Mouse (Mus musculus) forebrain, embryonic 13.5 days (tissue): ENCODE measurements around the gene Etv6. TPM values are rescaled to one million over a fixed set of nuclear protein-coding genes. Genes with fewer than 3 reads are reported as not detected.

Experiments
- ATAC-seq: fragments of 200-750 bp; cut with Nextera tagmentation; 2 replicates; pipeline ENCODE4 v1.8.0; 2017
- H3K27ac ChIP-seq: fragments of 300-500 bp; sonication (generic); 2 replicates; pipeline ENCODE4 v1.5.1; 2015; ENCODE audit warnings: inconsistent platforms, mild to moderate bottlenecking, moderate library complexity
- H3K27me3 ChIP-seq: fragments of 300-500 bp; sonication (generic); 2 replicates; pipeline ENCODE4 v1.6.1; 2015; ENCODE audit warnings: mild to moderate bottlenecking, inconsistent platforms
- H3K36me3 ChIP-seq: fragments of 300-500 bp; sonication (generic); 2 replicates; pipeline ENCODE4 v1.6.1; 2015; ENCODE audit warnings: mild to moderate bottlenecking, inconsistent platforms; ENCODE audit not compliant: poor library complexity, severe bottlenecking
- H3K4me1 ChIP-seq: fragments of 300-500 bp; sonication (generic); 2 replicates; pipeline ENCODE4 v1.6.1; 2015; ENCODE audit warnings: inconsistent platforms
- H3K4me2 ChIP-seq: fragments of 300-500 bp; sonication (generic); 2 replicates; pipeline ENCODE4 v1.6.1; 2015; ENCODE audit warnings: inconsistent platforms, mild to moderate bottlenecking, moderate library complexity
- H3K4me3 ChIP-seq: fragments of 300-500 bp; sonication (generic); 2 replicates; pipeline ENCODE4 v1.5.1; 2015; ENCODE audit warnings: mild to moderate bottlenecking, inconsistent platforms
- H3K9ac ChIP-seq: fragments of 300-500 bp; sonication (generic); 2 replicates; pipeline ENCODE4 v1.6.1; 2015; ENCODE audit warnings: mild to moderate bottlenecking, inconsistent platforms
- H3K9me3 ChIP-seq: fragments of 300-500 bp; sonication (generic); replicated peaks from 2 replicates; pipeline ENCODE4 v1.6.1; 2016; ENCODE audit warnings: inconsistent platforms
- WGBS: fragments of 180-500 bp; shearing (Covaris S2); methylation state at CpG from one replicate; pipeline ENCODE4 v1.1.7; 2015; 5-methylcytosine and 5-hydroxymethylcytosine counted together
- polyA plus RNA-seq: library from polyadenylated mRNA; unstranded; fragments of >200 nt; fragmentation: Nextera tagmentation; extraction: Ambion mirVana; gene quantifications from 2 replicates; pipeline ENCODE4 v1.2.1, GENCODE M21; 2015

Etv6 gene
- polyA plus RNA-seq, 1 experiment from 2014 or later: 7.2 TPM

DNA sequence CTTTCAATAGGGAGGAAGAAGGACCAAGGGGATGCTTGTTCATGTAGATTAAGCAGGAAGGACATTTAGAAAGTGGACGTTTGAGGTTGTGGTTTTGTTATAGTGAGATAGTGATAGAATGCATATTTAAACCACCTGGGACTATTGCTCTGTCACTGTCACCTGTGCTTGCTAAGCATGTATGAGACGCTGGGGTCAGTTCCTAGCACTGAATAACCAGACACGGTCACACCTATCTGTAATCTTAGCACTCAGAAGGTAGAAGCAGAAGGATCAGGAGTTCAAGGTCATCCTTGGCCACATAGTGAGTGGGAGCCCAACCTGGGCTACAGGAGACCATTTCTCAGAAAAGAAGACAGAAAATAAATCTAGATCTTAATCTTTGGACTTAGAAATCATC lies 100.8 kb downstream of the Etv6 start:
- Histone ChIP-seq H3K9ac (no peak overlapping the region), H3K4me3 (no peak overlapping the region), H3K27me3 (no peaks in the 10 kb centered on the region), H3K36me3 (peaks cover 4% of the 10 kb centered on the region; the same call in 1 of the 2 replicates), H3K9me3 (no peaks in the 10 kb centered on the region), H3K4me1 (no peaks in the 10 kb centered on the region), H3K27ac (no peak overlapping the region), H3K4me2 (no peak overlapping the region)
- WGBS: 90% methylated on average over 3 of the region's 3 CpGs
- no peak for ATAC-seq

DNA sequence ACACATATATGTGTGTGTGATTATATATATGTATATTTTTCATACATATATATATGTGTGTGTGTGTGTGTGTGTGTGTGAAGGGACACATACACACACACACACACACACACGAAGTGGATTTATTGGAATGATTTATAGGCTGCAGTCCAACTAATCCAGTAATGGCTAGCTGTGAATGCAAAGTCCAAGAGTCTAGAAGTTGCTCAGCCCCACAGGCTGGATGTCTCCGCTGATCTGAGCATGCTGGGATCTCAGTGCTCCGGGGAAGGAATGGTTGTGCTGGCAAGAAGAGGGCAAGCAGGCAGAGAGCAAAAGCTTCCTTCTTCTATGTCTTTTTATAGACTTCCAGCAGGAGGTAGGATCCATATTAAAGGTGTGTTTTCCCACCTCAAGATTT lies 103.9 kb downstream of the Etv6 start:
- Histone ChIP-seq H3K9me3 (no peaks in the 10 kb centered on the region), H3K4me1 (peaks cover 10% of the 10 kb centered on the region; the same call in 1 of the 2 replicates), H3K27ac (no peak overlapping the region), H3K27me3 (no peaks in the 10 kb centered on the region), H3K4me2 (no peak overlapping the region), H3K9ac (no peak overlapping the region), H3K36me3 (peaks cover 4% of the 10 kb centered on the region; the same call in 1 of the 2 replicates), H3K4me3 (no peak overlapping the region)
- no peak for ATAC-seq
- 92% methylated on average over 3 of the region's 3 CpGs for WGBS

DNA sequence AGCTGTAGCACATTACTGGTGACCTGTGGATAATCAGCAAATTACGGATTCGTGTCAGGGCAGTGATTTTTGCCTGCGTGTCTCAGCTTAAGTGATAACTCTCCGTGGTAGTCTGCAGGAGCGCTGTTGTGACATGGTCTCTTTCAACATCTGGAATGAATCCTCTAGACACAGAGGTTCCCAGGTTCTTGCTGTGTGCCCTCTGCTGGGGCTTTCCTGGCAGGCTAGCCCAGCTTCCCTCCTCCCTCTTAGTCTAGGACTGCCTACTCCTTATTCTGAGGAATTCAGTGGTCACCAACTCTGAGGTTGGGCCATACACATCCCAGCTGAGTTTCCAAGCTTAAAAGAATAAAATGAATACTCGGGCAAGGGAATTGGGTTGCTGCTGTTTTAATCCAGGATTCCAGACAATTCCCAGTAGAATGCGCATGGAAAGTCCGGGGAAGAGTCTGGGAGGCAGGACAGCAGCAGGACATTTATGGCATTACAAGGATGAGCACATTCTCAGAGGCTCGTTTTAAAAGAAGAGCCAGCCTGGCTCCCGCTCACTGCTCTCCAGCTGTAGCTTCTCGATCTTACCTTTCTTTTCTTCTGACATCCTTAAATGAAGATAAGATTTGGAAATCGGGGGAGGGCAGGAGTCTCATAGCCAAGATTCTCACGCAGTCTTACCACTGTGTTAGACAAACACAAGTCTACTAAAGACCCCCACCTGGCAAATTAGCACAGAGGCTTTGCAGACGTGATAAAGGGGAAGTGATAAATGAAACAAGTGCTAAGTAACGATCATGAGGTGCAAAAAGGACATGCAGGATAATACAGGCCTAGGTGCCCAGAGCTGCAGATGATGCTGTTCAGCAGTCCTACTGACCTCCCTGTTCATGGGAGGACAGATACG lies 105.5 kb downstream of the Etv6 start:
- H3K4me3 ChIP-seq: no peak overlapping the region
- no peaks in the 10 kb centered on the region for H3K27me3 ChIP-seq
- 72% methylated on average over 16 of the region's 16 CpGs for WGBS
- peaks cover 4% of the 10 kb centered on the region; the same call in 1 of the 2 replicates for H3K36me3 ChIP-seq
- peaks cover 10% of the 10 kb centered on the region; the same call in 1 of the 2 replicates for H3K4me1 ChIP-seq
- H3K4me2 ChIP-seq: no peak overlapping the region
- no peak overlapping the region for H3K9ac ChIP-seq
- H3K9me3 ChIP-seq: no peaks in the 10 kb centered on the region
- no peak for ATAC-seq
- H3K27ac ChIP-seq: no peak overlapping the region

DNA sequence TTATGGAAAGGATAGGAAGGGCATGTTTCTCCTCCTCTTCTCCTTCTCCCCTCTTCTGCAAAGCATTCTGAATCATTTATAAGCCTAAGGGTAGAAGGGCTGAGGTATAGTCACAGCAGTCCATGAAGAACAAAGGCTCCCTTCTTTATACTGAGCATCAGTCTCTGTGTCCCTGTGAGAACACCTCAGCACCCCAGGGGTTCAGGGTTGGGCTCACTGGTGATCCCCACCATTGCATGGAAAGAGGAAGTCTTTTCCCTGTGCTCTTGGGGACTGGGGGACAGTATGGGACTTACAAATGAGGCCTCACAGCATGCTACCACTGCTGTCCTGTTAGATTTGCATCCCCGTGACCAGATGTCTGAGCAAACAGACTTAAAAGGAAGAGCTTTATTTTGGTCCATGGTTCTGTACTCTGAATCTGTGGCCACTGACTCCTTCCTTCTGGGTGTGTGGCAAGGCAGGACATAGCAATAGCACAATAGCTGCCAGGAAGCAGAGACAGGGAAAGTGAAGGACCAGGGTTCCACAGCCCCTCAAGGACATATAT lies 106.2 kb downstream of the Etv6 start:
- H3K27me3 ChIP-seq: no peaks in the 10 kb centered on the region
- no peak overlapping the region for H3K4me2 ChIP-seq
- no peak for ATAC-seq
- H3K4me3 ChIP-seq: no peak overlapping the region
- no peak overlapping the region for H3K27ac ChIP-seq
- peaks cover 4% of the 10 kb centered on the region; the same call in 1 of the 2 replicates for H3K36me3 ChIP-seq
- no peak overlapping the region for H3K9ac ChIP-seq
- H3K9me3 ChIP-seq: no peaks in the 10 kb centered on the region
- WGBS: 76% methylated on average over 1 of the region's 1 CpGs
- peaks cover 13% of the 10 kb centered on the region; the same call in 1 of the 2 replicates for H3K4me1 ChIP-seq

DNA sequence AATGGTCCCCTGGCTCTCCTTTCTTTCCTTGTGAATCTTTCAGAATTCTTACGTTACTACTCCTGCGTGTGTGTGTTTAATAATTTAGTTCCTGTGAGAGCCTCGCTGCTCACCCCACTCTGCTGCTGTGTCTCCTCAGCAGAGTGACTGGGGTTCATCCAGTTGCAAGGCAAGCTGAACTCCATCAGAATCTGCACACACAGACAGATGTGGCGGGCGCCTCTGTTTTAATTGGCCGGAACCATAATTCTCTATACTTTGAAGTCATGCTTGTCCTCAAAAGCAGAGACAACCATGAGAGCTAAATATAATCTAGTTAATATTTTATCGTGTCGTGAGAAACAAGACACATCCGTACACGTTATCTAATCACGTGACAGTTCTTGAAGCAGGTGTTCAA lies 107.2 kb downstream of the Etv6 start:
- Histone ChIP-seq H3K9ac (no peak overlapping the region), H3K36me3 (peaks cover 4% of the 10 kb centered on the region; the same call in 1 of the 2 replicates), H3K27ac (no peak overlapping the region), H3K9me3 (no peaks in the 10 kb centered on the region), H3K4me3 (no peak overlapping the region), H3K4me1 (peaks cover 20% of the 10 kb centered on the region), H3K27me3 (no peaks in the 10 kb centered on the region), H3K4me2 (no peak overlapping the region)
- WGBS: 93% methylated on average over 11 of the region's 11 CpGs
- no peak for ATAC-seq

DNA sequence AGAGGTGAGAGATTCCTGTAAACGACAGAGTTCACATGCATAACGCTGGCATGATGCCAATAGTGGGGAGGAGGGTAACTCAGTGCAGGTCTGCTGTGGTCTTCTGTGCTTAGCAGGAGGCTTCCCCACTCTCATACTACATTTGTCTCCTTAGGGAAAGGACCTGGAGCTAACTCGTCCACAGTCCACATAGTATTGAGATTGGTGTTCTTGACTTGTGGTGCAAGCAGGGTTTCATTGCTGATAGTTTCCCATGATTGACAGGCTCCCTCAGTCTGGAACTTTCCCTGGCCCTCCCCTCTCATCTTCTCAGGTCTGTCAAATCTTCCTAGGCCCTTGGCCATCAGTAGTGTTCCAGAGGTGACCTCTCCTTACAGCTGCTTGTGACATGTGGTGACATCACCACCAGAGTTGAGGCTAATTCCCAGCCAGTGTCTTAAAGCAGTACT lies 108.2 kb downstream of the Etv6 start:
- H3K36me3 ChIP-seq: no peaks in the 10 kb centered on the region
- 52% methylated on average over 3 of the region's 3 CpGs for WGBS
- no peak overlapping the region for H3K27ac ChIP-seq
- ATAC-seq: no peak
- no peak overlapping the region for H3K9ac ChIP-seq
- no peaks in the 10 kb centered on the region for H3K9me3 ChIP-seq
- no peaks in the 10 kb centered on the region for H3K27me3 ChIP-seq
- peaks cover 30% of the 10 kb centered on the region for H3K4me1 ChIP-seq
- H3K4me2 ChIP-seq: no peak overlapping the region
- H3K4me3 ChIP-seq: no peak overlapping the region

DNA sequence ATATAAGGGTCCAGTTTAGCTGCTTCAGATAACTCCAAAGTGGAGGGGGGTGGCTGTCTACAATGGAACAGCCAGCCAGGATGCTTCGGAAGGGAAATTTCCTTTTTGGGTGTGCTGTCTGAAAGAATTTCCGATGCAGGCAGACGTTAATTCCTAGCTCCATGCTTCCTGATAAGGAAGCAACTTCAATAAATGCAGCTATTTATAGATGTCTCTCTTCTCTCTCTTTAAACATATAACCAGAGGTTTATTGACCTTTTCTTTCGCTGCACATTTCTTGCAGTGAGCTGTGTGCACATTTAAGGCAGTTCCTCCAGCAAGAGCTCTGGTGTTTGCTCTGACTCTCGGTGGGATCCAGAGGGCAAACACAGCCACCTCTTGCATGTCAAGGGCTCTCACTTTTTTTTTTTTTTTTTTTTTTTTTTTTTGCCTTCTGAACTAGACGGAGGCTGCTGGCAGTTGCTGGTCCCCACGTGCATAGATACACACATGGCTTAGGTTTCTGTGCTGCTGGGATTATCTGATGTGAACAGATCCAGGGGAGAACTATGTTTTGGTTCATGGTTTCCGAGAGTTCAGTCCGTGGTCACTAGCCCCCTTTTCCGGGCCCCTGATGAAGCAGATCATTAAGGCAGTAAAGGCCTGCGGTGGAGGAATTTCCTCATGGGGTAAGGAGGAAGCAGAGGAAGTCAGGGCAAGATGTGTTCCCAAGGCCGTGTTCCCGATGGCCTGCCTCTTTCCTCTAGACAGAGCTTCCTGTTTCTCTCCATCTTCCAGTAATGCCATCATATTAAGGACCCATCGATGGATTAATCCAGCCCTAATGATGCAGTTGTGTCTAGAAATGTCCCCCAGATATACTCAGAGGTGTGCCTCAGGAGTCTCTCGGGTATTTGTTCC lies 109.0 kb downstream of the Etv6 start:
- Histone ChIP-seq H3K27me3 (no peaks in the 10 kb centered on the region), H3K4me3 (no peak overlapping the region), H3K27ac (no peak overlapping the region), H3K4me1 (peaks cover 38% of the 10 kb centered on the region), H3K4me2 (no peak overlapping the region), H3K9me3 (no peaks in the 10 kb centered on the region), H3K36me3 (no peaks in the 10 kb centered on the region), H3K9ac (no peak overlapping the region)
- 83% methylated on average over 15 of the region's 15 CpGs for WGBS
- ATAC-seq: no peak

DNA sequence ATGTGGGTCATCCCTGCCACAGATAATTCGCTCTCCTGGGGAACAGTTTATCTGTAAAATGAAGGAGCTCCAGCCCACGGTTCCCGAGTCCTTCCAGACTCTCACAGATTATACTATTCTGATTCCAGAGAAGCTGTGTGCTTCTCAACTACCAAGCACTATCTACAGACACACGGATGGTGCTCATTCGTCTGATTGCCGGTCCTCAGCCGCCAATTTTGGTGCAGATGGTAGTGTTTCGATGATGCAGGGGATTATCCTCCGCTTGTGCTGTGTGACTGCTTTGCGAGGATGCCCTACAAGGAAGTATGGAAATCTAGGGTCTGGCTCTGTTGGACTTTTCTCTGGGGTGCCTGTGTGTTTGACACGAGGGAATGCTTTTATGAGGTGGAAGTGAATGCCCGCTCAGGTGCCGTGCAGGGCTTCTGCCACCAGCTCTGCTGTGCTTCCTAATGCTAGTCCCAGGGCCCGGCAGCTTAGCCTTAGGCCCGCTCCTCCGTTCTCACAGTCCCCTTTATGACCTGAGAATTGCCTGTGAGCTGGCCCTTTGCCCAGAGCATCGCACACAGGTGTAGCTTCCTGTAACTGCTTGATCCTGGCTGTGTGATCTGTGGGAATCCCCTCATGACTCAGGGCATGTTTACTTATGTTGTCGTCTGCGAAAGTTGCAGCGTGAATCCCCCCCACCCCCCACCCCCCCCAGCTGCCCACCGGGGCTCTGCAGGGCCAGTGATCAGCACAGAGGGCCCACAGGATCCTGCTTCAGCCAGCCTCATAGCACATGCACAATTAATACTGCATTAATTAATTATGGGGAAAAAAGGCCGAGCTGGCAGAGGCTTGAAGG lies 112.3 kb downstream of the Etv6 start:
- H3K9me3 ChIP-seq: no peaks in the 10 kb centered on the region
- WGBS: 39% methylated on average over 22 of the region's 22 CpGs
- peak overlapping the region; percentile 66 for H3K27ac ChIP-seq
- H3K4me3 ChIP-seq: no peak overlapping the region
- no peaks in the 10 kb centered on the region for H3K36me3 ChIP-seq
- H3K27me3 ChIP-seq: no peaks in the 10 kb centered on the region
- H3K4me1 ChIP-seq: peaks cover 50% of the 10 kb centered on the region
- peak overlapping the region; percentile 26; the same call in 1 of the 2 replicates for H3K9ac ChIP-seq
- peak overlapping the region; percentile 40 for H3K4me2 ChIP-seq
- ATAC-seq: peak; percentile 82

DNA sequence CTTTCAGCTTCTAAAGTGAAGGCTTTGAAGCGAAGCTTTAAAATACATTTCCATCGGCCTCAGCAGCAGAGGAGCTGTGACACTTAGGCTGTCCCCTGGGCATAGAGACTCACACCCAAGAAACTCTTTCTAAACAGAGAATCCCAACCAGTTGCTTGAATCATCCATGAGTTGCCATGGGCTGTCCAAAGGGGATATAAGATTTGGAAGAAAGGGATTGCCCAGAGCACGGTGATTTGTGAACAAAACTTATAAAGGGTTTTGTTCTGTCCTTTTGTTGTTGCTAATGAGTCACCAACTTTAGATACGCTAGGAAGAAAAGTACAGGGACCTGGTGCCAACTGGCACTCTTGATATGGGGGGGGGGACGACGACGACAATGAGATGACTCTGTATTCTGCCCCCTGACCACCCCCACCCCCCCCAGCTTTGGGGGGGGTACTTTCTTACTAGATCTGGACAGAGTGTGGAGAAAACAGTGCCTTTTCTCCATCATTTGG lies 113.0 kb downstream of the Etv6 start:
- Histone ChIP-seq H3K36me3 (no peaks in the 10 kb centered on the region), H3K4me1 (peaks cover 44% of the 10 kb centered on the region), H3K9me3 (no peaks in the 10 kb centered on the region), H3K9ac (no peak overlapping the region), H3K27ac (peak overlapping the region; percentile 66), H3K27me3 (no peaks in the 10 kb centered on the region), H3K4me3 (no peak overlapping the region), H3K4me2 (peak overlapping the region; percentile 40)
- ATAC-seq: peak; percentile 23; the same call in 1 of the 2 replicates
- 18% methylated on average over 7 of the region's 7 CpGs for WGBS

DNA sequence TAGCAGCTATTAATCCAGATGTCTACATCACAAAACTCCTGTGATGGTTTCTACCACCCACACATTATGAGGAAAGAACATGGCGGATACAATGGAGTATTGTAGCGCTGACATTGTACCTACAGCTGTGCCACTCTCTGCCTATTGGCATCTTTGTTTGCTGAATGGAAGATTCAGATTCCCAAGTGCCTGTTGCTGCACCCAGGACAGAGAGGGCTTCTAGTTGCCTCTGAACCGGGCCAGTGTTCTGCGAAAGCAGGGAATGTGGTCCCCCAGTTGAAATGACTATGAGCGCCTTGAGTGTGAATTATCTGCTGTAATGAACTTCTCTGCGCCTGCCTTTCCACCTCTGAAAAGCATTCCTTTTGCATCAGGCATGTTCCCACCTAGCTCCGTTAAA lies 114.1 kb downstream of the Etv6 start:
- peaks cover 40% of the 10 kb centered on the region for H3K4me1 ChIP-seq
- no peak for ATAC-seq

More for the DNA sequence above, 114.1 kb downstream of the Etv6 start:
- Histone ChIP-seq H3K4me3 (no peak overlapping the region), H3K9ac (no peak overlapping the region), H3K4me2 (no peak overlapping the region), H3K27me3 (no peaks in the 10 kb centered on the region), H3K9me3 (no peaks in the 10 kb centered on the region), H3K27ac (no peak overlapping the region), H3K36me3 (no peaks in the 10 kb centered on the region)
- WGBS: 90% methylated on average over 7 of the region's 7 CpGs
